Mouse (Mus musculus): Measurements from ENCODE around the gene Plxna4. TPM values are rescaled to one million over a fixed set of nuclear protein-coding genes. Genes with fewer than 3 reads are reported as not detected.

Plxna4 gene
- polyA plus RNA-seq, 1 experiment from 2014 or later: 2.5 TPM

GRCm38 (mm10) chr6:32388276-32388675, 199.7 kb downstream of the Plxna4 start:
- WGBS: 15% methylated on average over 1 of the region's 1 CpGs
- DNase-seq (ENCODE audit: low spot score): peak; percentile 22
- no peaks in the 10 kb centered on the region for H3K36me3 ChIP-seq (ENCODE audit: insufficient read depth, low read length)
- TF ChIP-seq CTCF (IDR thresholded peaks at IDR 0.05) (no peak), EP300 (IDR thresholded peaks at IDR 0.05) (no peak)
- H3K27ac ChIP-seq (ENCODE audit: low read length): no peak overlapping the region
- H3K9ac ChIP-seq (replicated peaks; ENCODE audit: low read depth): no peak overlapping the region
- no peak for ATAC-seq
- no peaks in the 10 kb centered on the region; the same call in 1 of the 2 replicates for H3K4me1 ChIP-seq (ENCODE audit: insufficient read depth, low read depth, low read length)
- no peak overlapping the region for H3K4me3 ChIP-seq (ENCODE audit: low read depth, low read length)
- no peak overlapping the region for H3K4me2 ChIP-seq (replicated peaks; ENCODE audit: low read depth, low read length)
- H3K27me3 ChIP-seq (replicated peaks; ENCODE audit: insufficient read depth, low read length): no peaks in the 10 kb centered on the region
- no peaks in the 10 kb centered on the region for H3K9me3 ChIP-seq (ENCODE audit: low read length)

- Histone ChIP-seq H3K4me1 (ENCODE audit: insufficient read depth, low read depth, low read length) (no peaks in the 10 kb centered on the region; the same call in 1 of the 2 replicates), H3K4me2 (replicated peaks; ENCODE audit: low read depth, low read length) (no peak overlapping the region), H3K9ac (replicated peaks; ENCODE audit: low read depth) (no peak overlapping the region), H3K36me3 (ENCODE audit: insufficient read depth, low read length) (no peaks in the 10 kb centered on the region), H3K9me3 (ENCODE audit: low read length) (no peaks in the 10 kb centered on the region), H3K4me3 (ENCODE audit: low read depth, low read length) (no peak overlapping the region), H3K27ac (ENCODE audit: low read length) (0 out of 2 replicates have a peak overlapping the region, but pooled peaks have one; percentile 2), H3K27me3 (replicated peaks; ENCODE audit: insufficient read depth, low read length) (no peaks in the 10 kb centered on the region)
- 45% methylated on average over 2 of the region's 2 CpGs for WGBS
- TF ChIP-seq CTCF (IDR thresholded peaks at IDR 0.05) (no peak), EP300 (IDR thresholded peaks at IDR 0.05) (peak; percentile 71)
- DNase-seq (ENCODE audit: low spot score) (peak; percentile 89), ATAC-seq (peak; percentile 96)
Observed at GRCm38 (mm10) chr6:32386915-32387314, 201.1 kb downstream of the Plxna4 start.

GRCm38 (mm10) chr6:32384937-32385336, 203.1 kb downstream of the Plxna4 start:
- Histone ChIP-seq H3K4me2 (replicated peaks; ENCODE audit: low read depth, low read length) (no peak overlapping the region), H3K36me3 (ENCODE audit: insufficient read depth, low read length) (no peaks in the 10 kb centered on the region), H3K4me1 (ENCODE audit: insufficient read depth, low read depth, low read length) (no peaks in the 10 kb centered on the region; the same call in 1 of the 2 replicates), H3K4me3 (ENCODE audit: low read depth, low read length) (no peak overlapping the region), H3K9ac (replicated peaks; ENCODE audit: low read depth) (no peak overlapping the region), H3K27me3 (replicated peaks; ENCODE audit: insufficient read depth, low read length) (no peaks in the 10 kb centered on the region), H3K27ac (ENCODE audit: low read length) (no peak overlapping the region), H3K9me3 (ENCODE audit: low read length) (no peaks in the 10 kb centered on the region)
- TF ChIP-seq EP300 (IDR thresholded peaks at IDR 0.05) (no peak), CTCF (IDR thresholded peaks at IDR 0.05) (no peak)
- DNase-seq (ENCODE audit: low spot score) (no peak), ATAC-seq (no peak)
- 70% methylated on average over 8 of the region's 8 CpGs for WGBS

GRCm38 (mm10) chr6:32384423-32384822, 203.6 kb downstream of the Plxna4 start:
- Histone ChIP-seq H3K4me1 (ENCODE audit: insufficient read depth, low read depth, low read length) (no peaks in the 10 kb centered on the region; the same call in 1 of the 2 replicates), H3K27ac (ENCODE audit: low read length) (no peak overlapping the region), H3K4me2 (replicated peaks; ENCODE audit: low read depth, low read length) (no peak overlapping the region), H3K27me3 (replicated peaks; ENCODE audit: insufficient read depth, low read length) (no peaks in the 10 kb centered on the region), H3K4me3 (ENCODE audit: low read depth, low read length) (no peak overlapping the region), H3K9ac (replicated peaks; ENCODE audit: low read depth) (no peak overlapping the region), H3K36me3 (ENCODE audit: insufficient read depth, low read length) (no peaks in the 10 kb centered on the region), H3K9me3 (ENCODE audit: low read length) (no peaks in the 10 kb centered on the region)
- DNase-seq (ENCODE audit: low spot score) (peak; percentile 22), ATAC-seq (no peak)
- 73% methylated on average over 8 of the region's 8 CpGs for WGBS
- no peak for TF ChIP-seq EP300 (IDR thresholded peaks at IDR 0.05)
- TF ChIP-seq CTCF (IDR thresholded peaks at IDR 0.05): no peak

GRCm38 (mm10) chr6:32381516-32381915, 206.5 kb downstream of the Plxna4 start:
- H3K36me3 ChIP-seq (ENCODE audit: insufficient read depth, low read length): no peaks in the 10 kb centered on the region
- no peaks in the 10 kb centered on the region; the same call in 1 of the 2 replicates for H3K4me1 ChIP-seq (ENCODE audit: insufficient read depth, low read depth, low read length)
- no peaks in the 10 kb centered on the region for H3K27me3 ChIP-seq (replicated peaks; ENCODE audit: insufficient read depth, low read length)
- no peaks in the 10 kb centered on the region for H3K9me3 ChIP-seq (ENCODE audit: low read length)
- H3K9ac ChIP-seq (replicated peaks; ENCODE audit: low read depth): no peak overlapping the region
- H3K27ac ChIP-seq (ENCODE audit: low read length): no peak overlapping the region
- DNase-seq (ENCODE audit: low spot score) (no peak), ATAC-seq (no peak)
- TF ChIP-seq EP300 (IDR thresholded peaks at IDR 0.05) (no peak), CTCF (IDR thresholded peaks at IDR 0.05) (no peak)
- WGBS: 47% methylated on average over 10 of the region's 10 CpGs
- H3K4me3 ChIP-seq (ENCODE audit: low read depth, low read length): no peak overlapping the region
- H3K4me2 ChIP-seq (replicated peaks; ENCODE audit: low read depth, low read length): no peak overlapping the region

GRCm38 (mm10) chr6:32377181-32377580, 210.8 kb downstream of the Plxna4 start:
- Histone ChIP-seq H3K9ac (replicated peaks; ENCODE audit: low read depth) (no peak overlapping the region), H3K4me3 (ENCODE audit: low read depth, low read length) (no peak overlapping the region), H3K36me3 (ENCODE audit: insufficient read depth, low read length) (no peaks in the 10 kb centered on the region), H3K27me3 (replicated peaks; ENCODE audit: insufficient read depth, low read length) (no peaks in the 10 kb centered on the region), H3K4me1 (ENCODE audit: insufficient read depth, low read depth, low read length) (no peaks in the 10 kb centered on the region), H3K9me3 (ENCODE audit: low read length) (no peaks in the 10 kb centered on the region), H3K27ac (ENCODE audit: low read length) (no peak overlapping the region), H3K4me2 (replicated peaks; ENCODE audit: low read depth, low read length) (no peak overlapping the region)
- no peak for TF ChIP-seq EP300 (IDR thresholded peaks at IDR 0.05)
- no peak for TF ChIP-seq CTCF (IDR thresholded peaks at IDR 0.05)
- DNase-seq (ENCODE audit: low spot score): no peak
- WGBS: 59% methylated on average over 8 of the region's 8 CpGs
- peak; percentile 30 for ATAC-seq

GRCm38 (mm10) chr6:32373931-32374361, 214.0 kb downstream of the Plxna4 start:
- Histone ChIP-seq H3K9me3 (ENCODE audit: low read length) (no peaks in the 10 kb centered on the region), H3K4me3 (ENCODE audit: low read depth, low read length) (no peak overlapping the region), H3K4me1 (ENCODE audit: insufficient read depth, low read depth, low read length) (no peaks in the 10 kb centered on the region), H3K27ac (ENCODE audit: low read length) (no peak overlapping the region), H3K4me2 (replicated peaks; ENCODE audit: low read depth, low read length) (no peak overlapping the region), H3K9ac (replicated peaks; ENCODE audit: low read depth) (no peak overlapping the region), H3K36me3 (ENCODE audit: insufficient read depth, low read length) (no peaks in the 10 kb centered on the region), H3K27me3 (replicated peaks; ENCODE audit: insufficient read depth, low read length) (no peaks in the 10 kb centered on the region)
- DNase-seq (ENCODE audit: low spot score) (no peak), ATAC-seq (no peak)
- WGBS: 84% methylated on average over 8 of the region's 8 CpGs
- TF ChIP-seq CTCF (IDR thresholded peaks at IDR 0.05) (no peak), EP300 (IDR thresholded peaks at IDR 0.05) (no peak)
